Comparison of ENCODE assay signal across 27 mouse cellular contexts in genomic region chr2:32357710-32358109, GRCm38 (mm10). TPM values are rescaled to one million over a fixed set of nuclear protein-coding genes. Genes with fewer than 3 reads are reported as not detected.
"Had no signal": no experiment of that assay in that cellular context is flagged by ENCODE, and none has a peak within 500 bp of the region (broad histone marks: within the 10 kb centered on the region; RNA-seq: fewer than 3 reads in every experiment).

No protein-coding gene starts in this region.

- H3K9ac ChIP-seq: heart, embryonic 12.5 days; hindbrain, embryonic 13.5 days; hindbrain, embryonic 15.5 days; kidney, embryonic 15.5 days; limb, embryonic 13.5 days; limb, embryonic 15.5 days; liver, embryonic 12.5 days; liver, embryonic 14.5 days had no signal

- H3K36me3 ChIP-seq: heart, embryonic 10.5 days; heart, embryonic 12.5 days; hindbrain, embryonic 13.5 days; hindbrain, embryonic 15.5 days; kidney, embryonic 15.5 days; limb, embryonic 13.5 days; limb, embryonic 15.5 days; liver, embryonic 12.5 days had no signal

- ATAC-seq: hindbrain, postnatal 0 days; intestine, embryonic 16.5 days; liver, embryonic 12.5 days had no signal

- DNase-seq: gastrocnemius, postnatal 14 days; gastrocnemius, postnatal 36 days; heart, adult 18-20 months; heart, postnatal 10 days; heart, postnatal 36 days; kidney, adult 11 months; kidney, adult 2 months; kidney, adult 9 months; kidney, postnatal 14 days; kidney, postnatal 36 days; layer of hippocampus, adult 9-11 months; layer of hippocampus, postnatal 36 days; left cerebral cortex, postnatal 4 days had no signal

- H3K4me3 ChIP-seq: heart, embryonic 10.5 days; heart, embryonic 12.5 days; hindbrain, embryonic 13.5 days; hindbrain, embryonic 15.5 days; kidney, embryonic 15.5 days; limb, embryonic 13.5 days; limb, embryonic 15.5 days; liver, embryonic 12.5 days had no signal

- H3K27ac ChIP-seq: heart, embryonic 10.5 days; hindbrain, embryonic 13.5 days; hindbrain, embryonic 15.5 days; hindbrain, postnatal 0 days; kidney, embryonic 15.5 days; kidney, postnatal 0 days; limb, embryonic 13.5 days; limb, embryonic 15.5 days; liver, embryonic 12.5 days; liver, embryonic 14.5 days had no signal

- H3K4me2 ChIP-seq: heart, embryonic 12.5 days; hindbrain, embryonic 13.5 days; hindbrain, embryonic 15.5 days; kidney, embryonic 15.5 days; limb, embryonic 13.5 days; limb, embryonic 15.5 days; liver, embryonic 12.5 days had no signal

- H3K9me3 ChIP-seq: heart, embryonic 10.5 days; heart, embryonic 12.5 days; hindbrain, embryonic 13.5 days; hindbrain, embryonic 15.5 days; kidney, embryonic 15.5 days; limb, embryonic 13.5 days; limb, embryonic 15.5 days; liver, embryonic 12.5 days had no signal

RNA-seq across cellular contexts. Expression of gene Dnm1, which starts 4.6 kb away (rescaled TPM):
- total RNA-seq: hematopoietic stem cell, adult 5-6 weeks had no signal

RNA-seq across cellular contexts. Expression of gene Lcn2, which starts 30.3 kb away (rescaled TPM):
- polyA plus RNA-seq: heart, embryonic 10.5 days; hindbrain, embryonic 13.5 days; limb, embryonic 11.5 days had no signal
